Mouse (Mus musculus) neural tube, postnatal 0 days (tissue): ENCODE data around the gene Batf2. TPM values are rescaled to one million over a fixed set of nuclear protein-coding genes. Genes with fewer than 3 reads are reported as not detected.

Source experiments
- polyA plus RNA-seq: library from polyadenylated mRNA; unstranded; fragments of >200 nt; fragmentation: Nextera tagmentation; extraction: Ambion mirVana; gene quantifications from 2 replicates; pipeline ENCODE4 v1.2.1, GENCODE M21; 2015

Gene Batf2
- 0.18 TPM in 1 of 2 replicates, not detected in the other for polyA plus RNA-seq

DNA sequence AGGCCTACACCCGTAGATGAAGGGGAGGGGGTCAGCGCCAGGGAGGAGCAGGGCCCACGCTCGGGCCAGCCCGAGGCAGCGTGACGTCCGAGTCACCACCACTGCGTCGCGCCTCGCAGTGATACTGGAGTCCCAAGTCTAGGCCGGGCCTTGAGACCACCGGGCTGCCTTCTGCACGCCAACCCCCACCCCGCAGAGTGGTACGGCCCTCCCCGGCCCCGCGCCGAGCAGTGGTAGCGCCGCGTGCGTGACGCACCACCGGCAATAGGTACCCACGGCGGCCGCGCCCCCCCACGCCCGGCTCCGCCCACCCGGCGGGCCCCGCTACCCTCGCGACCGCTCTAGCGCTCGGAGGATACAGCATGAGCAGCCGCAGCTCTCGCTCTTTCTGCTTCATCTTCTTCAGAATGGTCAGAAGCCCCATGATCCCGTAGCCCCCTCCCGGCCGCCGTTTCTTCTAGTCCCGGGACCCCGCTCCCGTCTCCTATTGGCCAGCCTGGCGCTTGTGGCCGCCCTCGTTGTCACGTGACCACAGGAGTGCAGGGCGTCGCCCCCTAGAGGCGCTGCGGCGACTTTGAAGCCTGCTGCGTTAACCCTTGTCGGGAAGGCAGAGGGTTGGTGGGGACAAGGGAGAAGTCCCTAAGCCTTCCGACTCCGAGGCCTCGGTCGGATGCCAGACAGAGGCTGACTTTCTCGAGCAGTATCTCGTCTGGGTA is at the start of gene Batf2:
Batf2 (plus strand) TSS at position 306 of the 716 bp plus-strand sequence.

DNA sequence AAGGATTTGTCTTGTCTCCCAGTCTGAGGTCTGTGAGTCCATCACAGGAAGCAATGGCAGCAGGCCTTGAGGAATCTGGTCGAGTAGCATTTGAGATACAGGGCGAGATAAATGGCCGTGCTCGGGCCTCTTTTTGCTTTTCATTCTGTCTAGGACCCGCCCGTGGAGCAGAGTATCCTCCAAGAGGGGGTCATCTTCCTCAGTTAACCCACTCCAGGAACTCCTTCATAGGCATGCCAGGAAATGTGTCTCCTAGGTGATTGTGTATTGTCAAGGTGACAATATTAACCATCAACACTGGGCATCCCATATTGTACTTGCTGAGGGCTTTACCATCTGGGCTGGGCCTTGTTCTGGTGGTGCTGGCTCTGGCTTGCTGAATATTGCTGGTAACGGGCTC is 46.7 kb upstream of the Batf2 start, which contains the start of gene AC131692.1:
AC131692.1 (plus strand) TSS at position 301 of the 400 bp plus-strand sequence.

DNA sequence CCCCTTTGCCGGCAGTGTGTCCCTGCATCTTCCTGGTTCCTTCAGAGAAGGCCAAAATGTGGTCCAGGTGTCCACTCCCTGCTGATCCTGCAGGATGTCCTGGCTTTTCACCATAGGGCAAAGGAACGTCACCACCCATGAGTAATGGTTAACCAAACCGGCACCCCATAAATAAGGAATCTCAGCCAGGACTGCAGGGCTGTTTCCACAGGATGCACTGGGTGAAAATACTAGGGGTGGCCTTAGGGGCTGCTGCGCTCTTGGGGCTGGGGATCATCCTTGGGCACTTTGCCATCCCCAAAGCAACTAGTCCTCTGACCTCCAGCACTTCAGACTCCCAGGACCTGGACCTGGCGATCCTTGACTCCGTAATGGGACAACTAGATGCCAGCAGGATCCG is 35.2 kb upstream of the Batf2 start, which contains the start of gene Naaladl1:
Naaladl1 (plus strand) TSS at position 197 of the 400 bp plus-strand sequence.

DNA sequence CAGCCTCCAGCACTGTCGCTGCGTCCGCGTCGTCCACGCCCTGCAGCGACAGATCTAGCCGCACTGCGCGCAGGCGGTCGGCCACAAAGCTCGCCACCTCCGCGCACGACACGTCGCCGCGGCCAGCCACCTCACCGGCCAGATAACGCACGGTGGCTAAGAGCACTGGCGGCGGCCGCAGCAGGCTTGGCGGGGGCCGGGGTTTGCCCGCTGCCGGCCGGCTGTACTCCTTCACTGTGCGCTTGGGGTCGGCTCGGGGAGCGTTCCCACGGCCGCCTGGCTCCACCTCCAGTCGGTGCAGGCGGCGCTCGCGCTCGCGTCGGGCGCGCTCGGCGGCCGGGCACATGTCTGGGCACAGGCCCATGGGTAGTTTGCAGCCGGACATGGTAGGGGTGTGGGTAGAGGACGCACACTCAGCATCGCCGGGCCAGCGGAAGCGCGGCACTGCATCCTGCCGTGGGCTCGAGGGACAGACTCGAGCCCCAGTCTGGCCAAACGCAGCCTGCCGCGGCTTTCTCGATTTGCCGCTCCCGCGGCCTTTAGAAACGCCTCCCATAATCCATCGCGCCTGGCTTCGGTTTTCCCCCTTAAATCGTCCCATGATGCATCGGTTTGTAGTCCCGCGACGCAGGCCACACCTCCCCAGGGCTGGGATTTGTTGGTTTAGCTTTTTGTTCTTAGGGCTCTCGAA is 22.7 kb upstream of the Batf2 start, which contains the start of gene Sac3d1:
Sac3d1 (minus strand) TSS at position 665 of the 691 bp plus-strand sequence.

DNA sequence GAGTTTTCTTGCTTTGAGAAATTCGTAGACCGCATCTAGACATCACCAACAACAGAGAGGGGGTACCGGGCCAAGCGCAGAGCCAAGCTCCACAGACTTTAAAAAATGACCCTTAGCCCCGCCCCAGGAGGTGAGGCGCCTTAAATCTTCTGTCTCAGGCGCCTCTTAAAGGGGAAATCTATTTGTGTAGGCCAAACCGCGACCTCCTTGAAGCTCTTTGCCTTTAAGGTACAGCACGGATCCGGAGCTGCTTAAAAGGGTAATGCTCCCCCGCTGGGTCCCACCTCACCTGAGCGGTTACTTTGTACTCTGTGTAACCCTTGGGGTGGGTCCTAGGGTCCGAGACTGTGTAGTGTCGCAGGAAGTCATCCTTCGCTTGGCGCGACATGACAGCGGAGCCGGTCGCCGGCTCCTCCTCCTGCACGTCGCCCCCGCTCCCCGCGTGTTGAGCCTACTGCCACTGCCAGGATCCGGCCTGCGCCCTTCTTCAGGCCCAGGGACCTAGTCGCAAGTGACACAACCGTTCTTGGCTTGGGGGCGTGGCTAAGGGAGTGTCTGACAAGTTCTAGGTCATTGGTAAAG is 12.9 kb upstream of the Batf2 start, which contains the start of gene Snx15:
Snx15 (minus strand) TSS at position 545 of the 582 bp plus-strand sequence.

DNA sequence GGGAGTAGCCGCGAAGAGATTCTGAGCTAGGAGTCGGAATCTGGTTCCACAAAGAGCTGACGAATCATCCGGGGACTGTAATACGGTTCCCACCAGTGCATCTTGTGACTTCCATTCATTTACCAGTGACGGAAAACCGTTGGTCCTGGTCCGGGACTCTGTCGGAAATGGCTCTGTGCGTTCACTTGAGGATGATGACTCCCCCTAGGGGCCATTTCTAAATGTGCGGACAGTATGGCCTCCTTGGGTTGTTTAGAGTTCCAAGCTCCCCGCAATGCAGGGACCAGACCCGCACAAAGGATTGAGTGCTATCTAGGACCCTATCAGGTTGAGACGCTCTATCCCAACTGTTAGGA is 589 bp downstream of the Batf2 start, which contains the start of gene Arl2:
Arl2 (minus strand) TSS at position 155 of the 356 bp plus-strand sequence.

DNA sequence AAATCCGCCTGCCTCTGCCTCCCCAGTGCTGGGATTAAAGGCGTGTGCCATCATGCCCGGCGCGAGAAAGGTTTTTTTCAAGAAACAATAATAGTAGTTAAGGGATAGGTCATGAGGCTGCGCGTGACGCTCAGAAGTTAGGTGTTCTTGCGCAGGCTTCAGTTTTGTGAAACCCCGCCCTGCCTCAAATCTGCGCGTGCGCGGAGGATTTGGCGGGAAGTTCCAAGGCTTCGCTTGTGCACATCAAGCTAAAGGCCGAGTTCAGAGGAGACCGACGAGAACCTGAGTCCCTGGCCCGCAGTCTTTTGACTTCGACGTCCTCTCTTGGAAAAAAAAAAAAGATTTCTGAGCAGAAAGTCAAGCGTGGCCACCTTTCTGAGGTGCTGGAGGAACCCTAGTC is 43.3 kb downstream of the Batf2 start, which contains the start of gene Majin:
Majin (plus strand) TSS at position 258 of the 400 bp plus-strand sequence.

Other genes with a start within 250 kb of the Batf2 start
- 6.3 and 8.0 TPM in 2 replicates for gene Tigd3, start 246.8 kb upstream of the Batf2 start, polyA plus RNA-seq
- 49.1 and 55.8 TPM in 2 replicates for gene Dpf2, start 228.0 kb upstream of the Batf2 start, polyA plus RNA-seq
- 18.7 and 21.8 TPM in 2 replicates for gene Cdc42ep2, start 216.2 kb upstream of the Batf2 start, polyA plus RNA-seq
- 15.5 and 17.6 TPM in 2 replicates for gene Pola2, start 176.8 kb upstream of the Batf2 start, polyA plus RNA-seq
- gene Slc22a20, start 154.8 kb upstream of the Batf2 start, polyA plus RNA-seq: not detected in 2 replicates
- gene Capn1, start 125.1 kb upstream of the Batf2 start, polyA plus RNA-seq: 5.2 and 5.8 TPM in 2 replicates
- gene Syvn1, start 94.4 kb upstream of the Batf2 start, polyA plus RNA-seq: 28.0 and 31.6 TPM in 2 replicates
- 51.3 and 60.2 TPM in 2 replicates for gene Mrpl49, start 83.2 kb upstream of the Batf2 start, polyA plus RNA-seq
- gene Fau, start 83.1 kb upstream of the Batf2 start, polyA plus RNA-seq: 603 and 680 TPM in 2 replicates
- gene Znhit2, start 79.8 kb upstream of the Batf2 start, polyA plus RNA-seq: 44.4 and 45.4 TPM in 2 replicates
- gene Tm7sf2, start 72.6 kb upstream of the Batf2 start, polyA plus RNA-seq: 53.5 and 57.5 TPM in 2 replicates
- 76.7 and 77.3 TPM in 2 replicates for gene Vps51, start 63.8 kb upstream of the Batf2 start, polyA plus RNA-seq
- gene Tmem262, start 61.0 kb upstream of the Batf2 start, polyA plus RNA-seq: not detected in 2 replicates
- gene Gm28374, start 58.7 kb upstream of the Batf2 start, polyA plus RNA-seq: 0.75 TPM in 1 of 2 replicates, not detected in the other
- gene Zfpl1, start 56.0 kb upstream of the Batf2 start, polyA plus RNA-seq: 75.3 and 75.4 TPM in 2 replicates
- 2.8 and 3.1 TPM in 2 replicates for gene Cdca5, start 56.0 kb upstream of the Batf2 start, polyA plus RNA-seq
- not detected in 2 replicates for gene AC131692.1, start 46.6 kb upstream of the Batf2 start, polyA plus RNA-seq
- gene Naaladl1, start 35.2 kb upstream of the Batf2 start, polyA plus RNA-seq: 0.27 TPM in 2 replicates
- gene Sac3d1, start 22.3 kb upstream of the Batf2 start, polyA plus RNA-seq: 53.9 and 58.0 TPM in 2 replicates
- 51.8 and 61.0 TPM in 2 replicates for gene Snx15, start 12.7 kb upstream of the Batf2 start, polyA plus RNA-seq
- 163 TPM in 2 replicates for gene Arl2, start 565 bp downstream of the Batf2 start, polyA plus RNA-seq
- gene Majin, start 43.4 kb downstream of the Batf2 start, polyA plus RNA-seq: not detected in 2 replicates
- gene Gpha2, start 85.4 kb downstream of the Batf2 start, polyA plus RNA-seq: 0.67 and 0.69 TPM in 2 replicates
- 150 and 175 TPM in 2 replicates for gene Ppp2r5b, start 94.9 kb downstream of the Batf2 start, polyA plus RNA-seq
- gene Atg2a, start 100.7 kb downstream of the Batf2 start, polyA plus RNA-seq: 8.0 and 12.7 TPM in 2 replicates
- gene Ehd1, start 135.7 kb downstream of the Batf2 start, polyA plus RNA-seq: 66.0 and 70.7 TPM in 2 replicates
- gene Cdc42bpg, start 165.5 kb downstream of the Batf2 start, polyA plus RNA-seq: 0.28 and 0.34 TPM in 2 replicates
- gene Men1, start 194.0 kb downstream of the Batf2 start, polyA plus RNA-seq: 56.2 and 63.5 TPM in 2 replicates
- 22.5 and 32.9 TPM in 2 replicates for gene Map4k2, start 200.2 kb downstream of the Batf2 start, polyA plus RNA-seq
- 66.5 and 74.7 TPM in 2 replicates for gene Sf1, start 222.7 kb downstream of the Batf2 start, polyA plus RNA-seq
- 11.5 and 12.5 TPM in 2 replicates for gene Pygm, start 243.4 kb downstream of the Batf2 start, polyA plus RNA-seq